Mouse (Mus musculus) hindbrain, embryonic 10.5 days (tissue): ENCODE measurements around the gene Rasgrp2. TPM values are rescaled to one million over a fixed set of nuclear protein-coding genes. Genes with fewer than 3 reads are reported as not detected.

Experiments used
- DNase-seq: peaks from one replicate; pipeline ENCODE4 v3.0.0-alpha.2; 2017; ENCODE audit warnings: low spot score
- H3K27ac ChIP-seq: fragments of 300-500 bp; sonication (generic); 2 replicates; pipeline ENCODE4 v1.5.1; 2016; ENCODE audit warnings: mild to moderate bottlenecking, moderate library complexity
- H3K27me3 ChIP-seq: fragments of 300-500 bp; sonication (generic); 2 replicates; pipeline ENCODE4 v1.6.1; 2016; ENCODE audit warnings: mild to moderate bottlenecking; ENCODE audit not compliant: poor library complexity, insufficient read depth, severe bottlenecking
- H3K36me3 ChIP-seq: fragments of 300-500 bp; sonication (generic); 2 replicates; pipeline ENCODE4 v1.6.1; 2016; ENCODE audit warnings: mild to moderate bottlenecking, moderate library complexity
- H3K4me1 ChIP-seq: fragments of 300-500 bp; sonication (generic); replicated peaks from 2 replicates; pipeline ENCODE4 v1.6.1; 2016; ENCODE audit warnings: mild to moderate bottlenecking
- H3K4me3 ChIP-seq: fragments of 300-500 bp; sonication (generic); 2 replicates; pipeline ENCODE4 v1.5.1; 2016; ENCODE audit warnings: mild to moderate bottlenecking, moderate library complexity
- H3K9me3 ChIP-seq: fragments of 300-500 bp; sonication (generic); 2 replicates; pipeline ENCODE4 v1.6.1; 2016; ENCODE audit warnings: mild to moderate bottlenecking, moderate library complexity
- WGBS: fragments of 180-500 bp; shearing (Covaris S2); methylation state at CpG from one replicate; pipeline ENCODE4 v1.1.7; 2016; 5-methylcytosine and 5-hydroxymethylcytosine counted together
- polyA plus RNA-seq: library from polyadenylated mRNA; unstranded; fragments of >200 nt; fragmentation: Nextera tagmentation; extraction: Ambion mirVana; gene quantifications from 2 replicates; pipeline ENCODE4 v1.2.1, GENCODE M21; 2016

Rasgrp2 gene
- polyA plus RNA-seq, 1 experiment from 2014 or later: 20.7 TPM

DNA sequence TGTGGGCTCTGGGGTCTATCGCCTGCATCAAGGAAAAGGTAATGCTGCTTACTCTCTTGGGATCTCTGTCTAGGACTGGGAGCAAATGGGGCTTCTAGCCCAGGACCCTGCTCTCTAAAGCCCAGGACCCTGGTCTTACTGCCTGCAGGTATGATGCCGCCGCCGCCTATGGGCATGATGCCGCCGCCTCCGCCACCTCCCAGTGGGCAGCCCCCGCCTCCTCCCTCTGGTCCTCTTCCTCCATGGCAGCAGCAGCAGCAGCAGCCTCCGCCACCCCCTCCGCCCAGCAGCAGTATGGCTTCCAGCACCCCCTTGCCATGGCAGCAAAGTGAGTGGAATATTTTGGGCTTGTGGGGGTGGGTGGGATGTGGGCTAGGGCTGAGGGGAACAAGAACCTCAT, 24.6 kb upstream of the Rasgrp2 start:
- 97% methylated on average over 10 of the region's 10 CpGs for WGBS
- H3K27ac ChIP-seq: no peak overlapping the region
- H3K4me1 ChIP-seq: peaks cover 22% of the 10 kb centered on the region

DNA sequence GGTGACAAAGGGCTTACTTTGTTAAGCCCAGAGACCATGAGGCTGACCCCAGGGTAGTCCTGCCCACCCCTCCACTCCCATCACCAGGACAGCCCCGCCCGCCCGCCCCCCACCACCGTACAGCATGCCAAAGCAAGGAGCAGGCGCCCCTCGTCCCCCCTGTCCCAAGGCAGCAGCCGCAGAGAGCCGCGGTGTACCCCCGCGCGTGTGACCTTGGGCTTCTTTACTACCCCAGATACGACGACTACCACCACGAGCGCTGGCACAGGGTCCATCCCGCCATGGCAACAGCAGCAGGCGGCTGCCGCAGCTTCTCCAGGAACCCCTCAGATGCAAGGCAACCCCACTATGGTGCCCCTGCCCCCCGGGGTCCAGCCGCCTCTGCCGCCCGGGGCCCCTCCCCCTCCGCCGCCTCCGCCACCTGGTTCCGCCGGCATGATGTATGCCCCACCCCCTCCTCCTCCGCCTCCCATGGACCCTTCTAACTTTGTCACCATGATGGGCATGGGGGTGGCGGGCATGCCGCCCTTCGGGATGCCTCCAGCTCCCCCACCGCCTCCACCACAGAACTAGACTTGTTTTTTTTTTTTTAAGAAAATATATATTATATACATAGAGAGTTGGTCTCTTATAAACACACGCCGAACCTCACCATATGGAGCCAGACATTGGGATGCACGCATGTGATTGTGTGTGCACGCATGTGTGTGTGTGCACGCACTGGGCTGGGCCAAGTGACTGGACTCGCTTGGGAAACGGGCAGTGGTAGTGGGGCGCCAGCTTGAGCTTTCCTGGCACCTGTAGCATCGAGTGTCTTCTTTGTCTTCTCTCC, 23.5 kb upstream of the Rasgrp2 start:
- Histone ChIP-seq H3K4me1 (peaks cover 22% of the 10 kb centered on the region), H3K36me3 (peaks cover 97% of the 10 kb centered on the region), H3K4me3 (no peak overlapping the region), H3K27ac (no peak overlapping the region), H3K27me3 (no peaks in the 10 kb centered on the region), H3K9me3 (no peaks in the 10 kb centered on the region)
- WGBS: 91% methylated on average over 42 of the region's 42 CpGs
- no peak for DNase-seq

More for the DNA sequence above, 24.6 kb upstream of the Rasgrp2 start:
- Histone ChIP-seq H3K36me3 (peaks cover 100% of the 10 kb centered on the region), H3K9me3 (no peaks in the 10 kb centered on the region), H3K27me3 (no peaks in the 10 kb centered on the region), H3K4me3 (no peak overlapping the region)
- DNase-seq: no peak

DNA sequence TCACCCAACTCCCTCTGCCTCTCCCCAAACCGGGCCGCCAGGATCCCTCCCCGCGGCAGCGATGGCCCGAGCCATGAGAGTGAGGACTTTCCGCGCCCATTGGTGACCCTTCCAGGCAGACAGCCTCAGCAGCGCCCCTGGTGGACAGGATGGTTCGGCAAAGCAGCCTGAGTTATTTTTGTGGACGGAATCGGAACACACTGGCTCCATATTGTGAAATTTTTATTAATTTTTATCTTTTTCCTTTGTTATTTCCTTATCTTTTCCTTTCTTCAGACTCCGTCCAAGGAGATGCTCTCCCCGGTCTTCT, 22.9 kb upstream of the Rasgrp2 start:
- Histone ChIP-seq H3K27ac (no peak overlapping the region), H3K36me3 (peaks cover 97% of the 10 kb centered on the region), H3K27me3 (no peaks in the 10 kb centered on the region), H3K4me1 (peaks cover 22% of the 10 kb centered on the region), H3K4me3 (no peak overlapping the region), H3K9me3 (no peaks in the 10 kb centered on the region)
- peak; percentile 59 for DNase-seq
- 80% methylated on average over 14 of the region's 14 CpGs for WGBS

DNA sequence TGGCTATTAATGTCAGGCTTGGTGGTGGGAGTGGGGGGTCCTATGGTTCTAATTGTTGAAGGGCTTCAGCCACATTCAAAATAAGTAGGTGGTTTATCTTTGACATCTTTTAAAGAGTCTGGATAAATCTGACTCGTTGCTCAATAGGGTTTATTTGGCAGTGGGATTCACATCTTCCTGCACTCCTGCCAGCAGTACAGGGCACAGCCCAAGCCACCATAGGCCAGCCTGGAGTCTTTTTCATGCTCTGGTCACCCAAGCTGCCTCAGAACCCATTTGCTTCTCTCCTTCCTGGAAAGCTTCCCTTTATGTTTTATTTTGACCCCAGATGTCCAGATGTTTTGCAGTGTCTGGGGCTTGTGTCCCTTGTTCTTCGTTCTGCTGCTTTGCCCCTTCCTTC, 22.5 kb upstream of the Rasgrp2 start:
- H3K27me3 ChIP-seq: no peaks in the 10 kb centered on the region
- no peak overlapping the region for H3K4me3 ChIP-seq
- peaks cover 22% of the 10 kb centered on the region for H3K4me1 ChIP-seq
- H3K9me3 ChIP-seq: no peaks in the 10 kb centered on the region
- 88% methylated on average over 2 of the region's 2 CpGs for WGBS
- peaks cover 94% of the 10 kb centered on the region for H3K36me3 ChIP-seq
- no peak for DNase-seq
- H3K27ac ChIP-seq: no peak overlapping the region

DNA sequence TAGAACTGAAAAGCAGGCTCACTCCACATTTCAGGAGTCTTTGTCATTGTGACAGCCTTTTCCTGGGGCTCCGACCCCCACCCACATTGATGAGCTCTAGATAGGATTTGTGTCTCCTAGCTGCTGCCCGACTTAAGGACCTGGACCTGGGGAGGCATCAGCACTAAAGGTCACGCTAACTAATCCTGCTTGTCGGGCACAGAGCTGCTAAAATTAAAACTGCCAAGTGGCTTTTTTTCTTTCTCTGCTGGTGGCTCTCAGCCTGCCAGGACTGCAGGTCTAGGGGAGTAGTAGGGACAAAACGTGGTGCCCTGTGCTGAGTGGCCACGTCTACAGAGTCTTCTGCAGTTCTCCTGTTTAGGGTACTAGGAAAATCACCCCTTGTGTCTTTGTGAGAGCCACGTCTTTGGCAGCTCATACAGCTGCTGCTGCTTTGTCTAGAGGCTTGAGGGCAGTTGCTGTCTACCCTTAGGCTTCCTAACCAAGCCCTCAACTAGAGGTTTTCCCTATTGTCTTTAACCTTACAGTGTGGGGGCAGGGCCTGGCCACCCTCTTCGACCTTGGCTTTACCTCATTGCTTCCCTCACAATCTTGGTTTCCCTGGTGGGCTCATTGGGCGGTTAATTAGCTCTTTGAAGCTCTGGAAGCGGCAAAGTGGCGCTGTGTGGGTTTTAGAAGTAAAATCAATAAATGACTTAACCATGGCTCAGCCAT, 21.7 kb upstream of the Rasgrp2 start:
- whole genome bisulfite sequencing: 70% methylated on average over 11 of the region's 11 CpGs
- Histone ChIP-seq H3K27me3 (no peaks in the 10 kb centered on the region), H3K4me3 (no peak overlapping the region), H3K9me3 (no peaks in the 10 kb centered on the region), H3K27ac (peak overlapping the region; percentile 42; the same call in 1 of the 2 replicates), H3K4me1 (peaks cover 22% of the 10 kb centered on the region), H3K36me3 (peaks cover 85% of the 10 kb centered on the region)
- DNase-seq: no peak

DNA sequence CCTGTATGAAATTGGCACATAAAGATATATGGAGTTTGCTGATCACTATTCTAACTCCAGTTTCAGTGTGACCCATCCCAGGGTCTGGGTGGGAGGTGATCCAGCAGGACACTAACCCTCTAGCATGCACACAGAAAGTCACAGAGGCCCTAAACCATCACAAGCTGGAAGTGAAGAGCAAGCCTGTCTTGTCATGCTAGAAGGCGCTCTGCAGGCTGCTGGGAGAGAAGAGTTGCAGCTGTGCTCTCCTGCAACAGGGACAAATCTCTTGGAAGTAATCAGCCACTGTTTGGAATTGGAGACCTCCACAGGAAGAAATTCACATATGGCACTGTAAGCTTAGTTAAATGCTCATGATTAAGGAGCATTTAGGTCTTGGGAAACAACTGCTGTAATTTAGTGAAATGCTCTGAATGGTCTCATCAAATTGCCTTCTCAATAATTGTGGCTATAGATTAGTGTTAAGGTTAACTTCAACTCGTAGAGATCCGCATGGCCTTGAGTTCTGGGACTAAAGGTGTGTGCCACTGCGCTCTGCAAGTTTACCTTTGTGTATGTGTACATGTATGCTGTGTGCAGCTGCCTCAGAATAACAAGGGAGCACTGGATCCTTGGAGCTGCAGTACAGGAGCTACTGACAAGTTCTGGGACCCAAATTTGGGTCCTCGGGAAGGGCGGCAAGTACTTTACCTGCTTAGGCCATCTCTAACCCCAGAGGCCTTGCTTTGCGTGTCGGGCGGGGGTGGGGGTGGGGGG, 18.6 kb upstream of the Rasgrp2 start:
- Histone ChIP-seq H3K27me3 (no peaks in the 10 kb centered on the region), H3K9me3 (no peaks in the 10 kb centered on the region), H3K36me3 (peaks cover 54% of the 10 kb centered on the region), H3K4me3 (no peak overlapping the region), H3K27ac (no peak overlapping the region), H3K4me1 (peaks cover 41% of the 10 kb centered on the region)
- 91% methylated on average over 9 of the region's 9 CpGs for WGBS
- no peak for DNase-seq

DNA sequence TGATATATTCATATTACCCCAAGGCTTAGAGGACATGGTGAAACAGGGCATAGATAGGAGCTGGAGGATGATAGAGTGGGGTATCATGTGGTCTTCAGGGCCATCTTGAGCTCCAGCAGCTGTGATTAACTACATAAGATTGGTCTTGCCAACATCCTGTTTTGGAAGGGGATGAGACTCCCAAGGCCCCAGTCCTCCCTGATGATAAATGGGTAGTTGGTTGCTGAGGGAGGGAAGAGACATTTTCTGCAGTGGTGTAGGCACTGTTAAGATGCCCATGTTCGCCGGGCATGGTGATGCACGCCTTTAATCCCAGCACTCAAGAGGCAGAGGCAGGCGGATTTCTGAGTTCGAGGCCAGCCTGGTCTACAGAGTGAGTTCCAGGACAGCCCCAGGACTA, 17.9 kb upstream of the Rasgrp2 start:
- Histone ChIP-seq H3K27me3 (no peaks in the 10 kb centered on the region), H3K4me1 (peaks cover 40% of the 10 kb centered on the region), H3K27ac (no peak overlapping the region), H3K9me3 (no peaks in the 10 kb centered on the region), H3K4me3 (no peak overlapping the region), H3K36me3 (peaks cover 48% of the 10 kb centered on the region)
- DNase-seq: no peak
- 96% methylated on average over 5 of the region's 5 CpGs for WGBS

DNA sequence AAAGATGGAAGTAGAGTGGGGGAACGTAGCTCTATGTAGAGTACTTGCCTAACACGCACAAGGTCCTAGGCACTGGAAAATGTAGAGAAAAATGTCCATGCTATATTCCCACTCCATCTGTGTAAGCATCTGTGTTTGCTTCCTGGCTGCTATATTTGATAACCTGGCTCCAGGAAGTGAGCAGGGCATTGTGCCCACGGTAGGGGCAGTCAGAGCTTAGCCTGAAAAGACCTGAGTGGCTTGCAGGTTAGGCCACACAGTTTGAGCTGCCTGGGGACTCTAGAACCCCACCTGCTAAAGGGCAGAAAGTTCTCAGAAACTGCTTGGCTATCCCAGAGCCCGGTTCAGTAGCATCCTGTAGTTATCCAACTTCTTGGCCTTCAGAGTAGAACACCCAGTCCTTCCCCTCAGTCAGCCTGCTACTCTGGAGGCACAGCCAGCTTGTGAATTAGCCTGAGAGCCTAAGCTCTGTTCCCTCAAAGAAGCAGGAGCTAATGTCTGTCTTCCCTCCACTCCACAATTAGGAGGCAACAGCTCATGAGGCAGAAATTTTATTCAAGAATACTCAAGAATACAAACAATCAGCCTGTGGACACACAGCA, 16.7 kb upstream of the Rasgrp2 start:
- WGBS: 85% methylated on average over 4 of the region's 4 CpGs
- no peak for DNase-seq
- no peaks in the 10 kb centered on the region for H3K9me3 ChIP-seq
- H3K27ac ChIP-seq: no peak overlapping the region
- 0 out of 2 replicates have a peak, but pooled peaks cover 9% of the 10 kb centered on the region for H3K27me3 ChIP-seq
- no peak overlapping the region for H3K4me3 ChIP-seq
- peaks cover 44% of the 10 kb centered on the region for H3K4me1 ChIP-seq
- peaks cover 36% of the 10 kb centered on the region for H3K36me3 ChIP-seq

DNA sequence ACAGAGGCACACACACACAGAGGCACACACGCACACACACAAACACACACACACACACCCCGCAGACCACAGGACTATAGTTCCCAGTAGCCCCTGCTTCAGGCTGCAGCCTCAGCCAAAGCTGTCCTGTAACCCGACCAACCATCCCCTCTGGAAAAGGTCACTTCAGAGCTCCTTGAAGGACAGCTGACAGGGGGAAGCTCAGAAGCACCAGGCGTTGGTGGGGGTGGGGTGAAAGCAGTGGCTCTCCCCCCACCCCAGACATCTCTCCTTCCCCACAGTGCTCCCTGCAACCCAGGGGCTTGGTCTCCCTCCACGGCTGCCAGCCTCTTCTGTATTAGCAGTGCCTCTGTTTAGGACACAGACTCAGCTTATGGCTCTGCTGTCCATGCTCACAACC, 15.7 kb upstream of the Rasgrp2 start:
- H3K4me3 ChIP-seq: no peak overlapping the region
- H3K36me3 ChIP-seq: peaks cover 25% of the 10 kb centered on the region
- H3K27ac ChIP-seq: peak overlapping the region; percentile 72
- H3K27me3 ChIP-seq: peaks cover 19% of the 10 kb centered on the region; the same call in 1 of the 2 replicates
- H3K4me1 ChIP-seq: peaks cover 41% of the 10 kb centered on the region
- no peaks in the 10 kb centered on the region for H3K9me3 ChIP-seq
- 43% methylated on average over 5 of the region's 5 CpGs for WGBS
- DNase-seq: no peak

DNA sequence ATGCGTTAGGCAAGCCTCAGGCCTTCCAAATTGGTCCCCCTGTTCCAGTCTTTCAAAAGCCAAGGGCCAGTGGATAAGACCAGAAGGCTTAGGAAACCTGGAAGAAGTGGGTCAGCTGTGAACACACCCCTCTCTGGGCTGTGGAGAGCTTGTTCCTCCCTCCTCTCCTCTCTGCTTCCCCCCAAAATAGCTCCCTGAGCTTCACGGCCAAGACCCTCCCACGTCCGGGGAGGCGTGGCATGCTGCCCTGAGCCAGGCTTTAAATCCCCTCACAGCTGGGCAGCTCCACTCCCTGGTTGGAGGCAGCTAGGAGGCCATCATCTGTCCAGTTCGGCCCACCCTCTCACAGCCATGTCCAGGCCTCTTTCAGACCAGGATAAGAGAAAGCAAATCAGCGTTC, 15.0 kb upstream of the Rasgrp2 start, which contains the start of gene Pygm:
Pygm (plus strand) TSS at position 272 of the 400 bp plus-strand sequence.
- Histone ChIP-seq H3K4me3 (no peak within 1 kb of the TSS), H3K27ac (peak within 1 kb of the TSS; percentile 72), H3K27me3 (peaks cover 26% of the 10 kb centered on the region; the same call in 1 of the 2 replicates), H3K36me3 (peaks cover 19% of the 10 kb centered on the region), H3K9me3 (no peaks in the 10 kb centered on the region), H3K4me1 (peaks cover 44% of the 10 kb centered on the region)
- no peak for DNase-seq
- WGBS: 22% methylated on average over 7 of the region's 7 CpGs

DNA sequence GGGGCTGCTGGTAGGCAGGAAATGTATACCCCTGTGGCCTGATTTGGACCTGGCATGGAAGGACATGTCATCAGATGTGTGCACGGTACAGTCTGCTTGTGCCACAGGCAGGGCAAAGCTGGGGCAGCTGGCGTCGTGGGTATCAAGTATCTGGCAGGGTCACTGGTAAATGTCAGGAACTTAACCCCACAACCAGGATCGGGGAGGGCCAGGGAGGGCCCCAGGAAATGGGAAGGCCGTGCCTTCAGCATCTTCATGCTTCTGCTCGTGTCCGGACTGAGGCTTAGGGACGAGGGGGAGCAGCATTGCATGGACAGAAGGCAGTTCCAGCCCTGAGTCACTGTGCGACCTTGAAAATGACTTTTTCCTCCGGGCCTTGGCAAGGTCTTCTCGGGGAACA, 14.2 kb upstream of the Rasgrp2 start:
- Histone ChIP-seq H3K9me3 (no peaks in the 10 kb centered on the region), H3K27me3 (peaks cover 33% of the 10 kb centered on the region; the same call in 1 of the 2 replicates), H3K27ac (no peak overlapping the region), H3K4me1 (peaks cover 52% of the 10 kb centered on the region), H3K4me3 (no peak overlapping the region), H3K36me3 (peaks cover 11% of the 10 kb centered on the region; the same call in 1 of the 2 replicates)
- 82% methylated on average over 11 of the region's 11 CpGs for WGBS
- DNase-seq: no peak

DNA sequence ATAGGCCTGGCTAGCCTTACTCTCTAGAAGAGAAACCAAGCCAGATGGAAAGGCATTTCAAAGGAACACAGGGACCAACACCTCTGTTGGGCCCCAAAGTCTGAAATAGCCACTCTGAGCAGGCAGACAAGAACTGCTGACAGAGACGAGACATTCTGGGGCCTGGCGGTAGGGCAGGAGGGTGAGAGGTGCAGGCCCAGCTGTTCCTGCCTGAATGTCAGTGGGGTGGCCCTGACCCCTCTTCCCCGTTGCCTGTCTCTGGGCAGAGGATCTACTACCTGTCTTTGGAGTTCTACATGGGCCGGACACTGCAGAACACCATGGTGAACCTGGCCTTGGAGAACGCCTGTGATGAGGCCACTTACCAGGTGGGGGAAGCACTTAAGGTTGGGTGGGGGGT, 13.7 kb upstream of the Rasgrp2 start:
- Histone ChIP-seq H3K9me3 (no peaks in the 10 kb centered on the region), H3K4me1 (peaks cover 57% of the 10 kb centered on the region), H3K36me3 (peaks cover 9% of the 10 kb centered on the region; the same call in 1 of the 2 replicates), H3K27ac (no peak overlapping the region), H3K27me3 (peaks cover 33% of the 10 kb centered on the region; the same call in 1 of the 2 replicates), H3K4me3 (no peak overlapping the region)
- WGBS: 80% methylated on average over 5 of the region's 5 CpGs
- no peak for DNase-seq
